Mouse (Mus musculus) kidney, postnatal 36 days (tissue): ENCODE data around the gene Fmo5.

Experiments
- DNase-seq, 2 experiments: peaks; one replicate each; pipeline ENCODE4 v3.0.0; 2021 to 2022; ENCODE audit warnings: mixed read lengths in 2 of 2

Gene Fmo5

DNA sequence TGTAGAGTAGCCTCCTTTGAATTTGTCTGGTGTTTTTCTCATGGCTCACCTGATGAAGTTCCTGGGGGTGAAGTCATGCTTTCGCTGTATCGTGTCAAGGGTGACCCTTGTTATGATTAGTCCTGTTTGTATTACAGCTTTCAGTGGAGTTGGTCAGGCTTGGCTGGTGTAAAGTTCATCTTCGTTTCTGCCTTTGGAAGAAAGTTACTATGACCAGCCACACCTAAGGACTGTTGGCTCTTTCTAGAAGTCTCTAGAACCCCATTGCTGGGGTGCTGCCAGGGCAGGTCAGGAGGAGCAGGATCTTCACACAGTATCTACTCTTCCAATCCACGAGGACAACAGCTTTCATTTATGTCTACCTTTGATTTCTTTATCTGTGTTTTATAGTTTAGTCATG lies 4.9 kb downstream of the Fmo5 start:
- DNase-seq: peak in 1 of 2 experiments; percentile 53

DNA sequence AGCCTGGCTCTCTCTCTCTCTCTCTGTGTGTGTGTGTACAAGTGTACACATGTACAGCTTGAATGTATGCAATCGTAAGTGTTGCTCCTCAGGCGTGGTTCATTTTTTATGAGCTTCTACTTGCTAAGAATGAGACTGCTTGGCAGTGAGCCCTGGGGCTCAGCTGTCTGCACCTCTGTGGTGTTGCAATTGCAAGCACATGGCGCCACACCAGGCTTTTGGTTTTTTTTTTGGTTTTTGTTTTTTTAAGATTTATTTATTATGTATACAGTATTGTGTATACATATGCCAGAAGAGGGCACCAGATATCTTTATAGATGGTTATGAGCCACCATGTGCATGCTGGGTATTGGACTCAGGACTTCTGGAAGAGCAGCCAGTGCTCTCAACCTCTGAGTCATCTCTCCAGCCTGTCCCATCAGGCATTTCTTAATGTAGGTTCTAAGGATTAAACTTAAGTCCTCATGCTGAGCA lies 5.7 kb downstream of the Fmo5 start:
- peak; percentile 13 to 58 for DNase-seq

DNA sequence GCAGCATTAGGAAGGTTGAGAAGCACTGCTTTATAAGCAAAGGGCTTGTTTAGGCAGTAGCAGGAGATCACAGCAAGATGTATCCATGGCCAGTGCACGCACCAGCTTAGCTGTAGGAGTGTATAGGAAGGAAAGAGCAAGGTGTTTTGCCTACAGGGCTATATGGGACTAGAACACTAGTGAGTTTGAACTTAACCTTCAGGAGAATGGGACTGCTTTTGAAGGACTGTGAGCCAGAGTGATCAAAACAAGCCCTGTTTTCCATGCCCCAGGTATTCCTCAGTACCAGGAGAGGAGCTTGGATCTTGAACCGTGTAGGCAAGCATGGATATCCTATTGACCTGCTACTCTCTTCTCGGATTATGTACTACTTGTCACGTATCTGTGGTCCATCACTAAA lies 12.8 kb downstream of the Fmo5 start:
- no peak for DNase-seq

DNA sequence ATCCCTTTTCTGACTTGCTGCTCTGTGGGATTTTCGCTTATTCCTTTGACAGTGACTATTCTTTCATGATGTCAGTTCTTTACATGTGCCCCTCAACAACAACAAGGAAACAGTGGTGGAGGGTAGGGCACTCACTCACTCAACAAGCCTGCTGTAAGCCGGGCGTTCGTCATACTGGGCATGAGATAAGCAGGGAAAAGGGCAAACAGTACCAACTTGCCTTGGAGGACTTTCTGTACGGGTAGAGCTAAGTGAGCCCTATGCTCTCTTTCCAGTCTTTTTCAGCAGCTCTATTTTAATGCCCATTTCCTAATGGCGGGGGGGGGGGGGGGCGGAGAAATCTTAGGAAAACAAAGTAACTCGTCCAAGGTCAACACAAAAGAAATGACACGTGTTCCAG lies 13.4 kb downstream of the Fmo5 start:
- DNase-seq: no peak

DNA sequence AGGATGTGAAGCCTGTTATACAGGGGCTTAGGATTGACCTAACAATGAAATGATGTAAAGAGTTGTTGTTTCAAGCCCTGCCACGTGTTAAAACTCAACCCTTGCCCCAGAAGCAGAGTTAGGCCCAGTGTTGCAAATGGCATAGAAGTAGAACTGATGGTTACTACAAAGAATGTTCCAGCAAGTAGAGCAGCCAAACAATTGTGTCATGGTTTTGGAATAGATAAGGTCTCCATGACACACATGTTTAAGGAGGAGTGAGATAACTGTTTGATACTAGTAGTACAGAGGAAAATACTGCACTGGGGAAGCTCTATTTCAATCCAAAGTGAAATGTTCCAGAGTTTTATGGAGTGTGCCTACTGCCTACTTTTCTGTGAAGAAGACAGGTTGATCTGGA lies 19.9 kb downstream of the Fmo5 start:
- DNase-seq: no peak

DNA sequence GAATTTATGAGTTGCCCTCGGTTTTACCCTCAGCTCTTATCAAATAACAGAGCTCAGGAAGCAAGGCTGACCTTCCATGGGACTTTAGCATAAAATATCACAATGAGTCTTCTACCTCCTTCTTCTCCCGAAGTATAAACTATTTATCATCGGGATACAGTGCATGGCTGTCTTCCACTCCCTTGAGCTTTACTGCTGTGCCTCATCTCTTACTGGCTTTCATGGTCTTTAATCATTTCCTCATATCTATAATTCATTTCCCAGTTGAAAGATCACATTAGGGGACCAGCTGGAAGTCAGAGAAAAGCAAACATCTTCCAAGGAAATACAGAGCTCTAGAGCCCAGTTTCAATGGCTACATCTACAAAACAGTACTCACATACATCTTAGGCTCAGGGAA lies 20.4 kb downstream of the Fmo5 start:
- no peak for DNase-seq

- DNase-seq: no peak
These were observed 20.9 kb downstream of the Fmo5 start for GRCm38 (mm10) chr3:97649469-97649868.

DNA sequence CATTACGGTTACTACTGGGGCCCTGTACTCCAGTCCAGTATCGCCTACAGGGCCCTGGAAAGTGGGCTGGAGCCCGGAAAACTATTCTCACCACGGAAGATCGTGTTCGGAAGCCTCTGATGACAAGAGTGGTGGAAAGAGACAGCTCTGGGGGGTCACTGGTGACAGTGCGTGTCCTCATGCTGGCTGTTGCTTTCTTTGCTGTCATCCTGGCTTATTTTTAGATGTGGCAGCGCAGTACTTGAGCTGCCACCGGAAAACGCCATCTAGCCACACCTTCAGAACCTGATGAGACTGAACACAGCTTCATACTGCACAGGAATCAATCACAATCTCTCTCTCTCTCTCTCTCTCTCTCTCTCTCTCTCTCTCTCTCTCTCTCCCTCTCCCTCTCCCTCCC lies 23.0 kb downstream of the Fmo5 start:
- no peak for DNase-seq

GRCm38 (mm10) chr3:97653781-97654180 lies 25.2 kb downstream of the Fmo5 start:
- DNase-seq: no peak

- peak; percentile 24 to 67 for DNase-seq
These were observed 26.3 kb downstream of the Fmo5 start for GRCm38 (mm10) chr3:97654901-97655300.

DNA sequence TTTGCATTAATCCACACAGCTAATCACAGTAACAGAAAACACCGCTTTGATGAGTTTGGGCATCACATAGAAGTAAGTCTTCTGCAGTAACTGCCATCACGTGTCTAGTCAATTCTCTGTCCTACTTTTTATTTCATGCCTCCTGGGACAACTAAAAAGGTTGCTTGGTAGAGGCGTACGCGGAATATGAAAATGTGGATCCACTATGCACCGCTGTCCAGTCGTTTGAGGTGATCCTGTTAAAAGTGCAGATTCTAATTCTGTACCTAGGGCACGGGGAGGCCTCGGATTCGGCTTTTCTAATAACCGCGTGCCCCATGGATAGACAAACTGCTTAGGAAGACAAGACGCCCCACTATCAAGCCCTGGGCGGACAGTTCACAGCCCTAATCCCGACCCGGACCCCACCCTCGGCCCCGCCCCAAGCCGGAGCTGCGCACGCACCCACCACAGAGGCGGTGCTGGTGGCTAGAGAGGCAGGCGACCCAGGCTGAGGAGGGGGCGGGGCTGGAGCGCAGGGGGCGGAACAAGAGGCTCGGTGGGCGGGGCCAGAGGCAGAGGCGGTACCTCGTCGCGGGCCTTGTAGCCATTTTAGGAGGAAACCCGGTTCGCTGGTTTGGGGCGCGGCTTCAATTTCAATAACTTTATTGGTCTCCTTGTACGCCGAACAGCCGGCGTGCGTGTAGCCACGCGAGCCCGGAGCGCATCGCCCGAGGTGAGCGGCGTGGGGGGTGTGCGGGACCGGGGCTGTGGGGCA lies 29.2 kb downstream of the Fmo5 start, which contains the start of gene Prkab2:
Prkab2 (plus strand) TSS at position 539 of the 757 bp plus-strand sequence.
- DNase-seq: peak; percentile 99 to 100

DNA sequence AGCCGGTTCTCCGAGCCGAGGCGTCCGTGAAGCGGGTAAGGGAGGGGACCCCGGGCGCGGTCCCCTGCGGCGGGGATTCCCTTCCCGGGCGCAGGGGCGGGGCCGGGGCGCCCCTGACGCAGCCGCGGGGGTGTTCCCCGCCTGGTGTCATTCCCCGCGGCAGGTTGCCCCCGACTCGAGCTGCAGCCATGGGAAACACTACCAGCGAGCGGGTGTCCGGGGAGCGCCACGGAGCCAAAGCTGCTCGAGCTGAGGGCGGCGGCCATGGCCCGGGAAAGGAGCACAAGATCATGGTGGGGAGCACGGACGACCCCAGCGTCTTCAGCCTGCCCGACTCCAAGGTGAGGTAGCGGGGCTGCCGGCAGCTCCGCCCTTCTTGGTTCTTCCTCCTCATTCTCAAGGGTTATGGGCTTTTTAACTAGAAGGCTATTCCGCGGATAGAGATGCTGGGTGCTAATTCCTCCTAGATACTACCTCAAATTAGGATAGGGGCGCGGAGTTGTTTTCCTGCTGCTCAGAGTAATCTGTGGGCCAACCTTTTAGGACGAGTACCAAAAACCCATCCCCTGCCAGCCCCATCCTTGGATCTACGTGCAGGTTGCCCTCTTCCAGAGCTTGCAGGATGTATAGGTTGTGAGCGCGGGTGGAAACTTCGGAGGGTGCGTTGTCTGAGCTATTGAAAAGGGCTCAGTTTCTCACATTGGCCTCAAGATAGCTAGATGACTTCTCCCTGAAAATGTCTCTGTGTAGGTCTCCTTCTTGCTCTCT lies 30.0 kb downstream of the Fmo5 start:
- peak in 1 of 2 experiments; percentile 57 for DNase-seq

GRCm38 (mm10) chr3:97659746-97660145 lies 31.1 kb downstream of the Fmo5 start:
- DNase-seq: no peak

GRCm38 (mm10) chr3:97661206-97661605 lies 32.6 kb downstream of the Fmo5 start:
- no peak for DNase-seq

- no peak for DNase-seq
These were observed 36.9 kb downstream of the Fmo5 start for GRCm38 (mm10) chr3:97665525-97665924.

- DNase-seq: no peak
These were observed 37.5 kb downstream of the Fmo5 start for GRCm38 (mm10) chr3:97666154-97666553.

- no peak for DNase-seq
These were observed 38.6 kb downstream of the Fmo5 start for GRCm38 (mm10) chr3:97667093-97667675.

DNA sequence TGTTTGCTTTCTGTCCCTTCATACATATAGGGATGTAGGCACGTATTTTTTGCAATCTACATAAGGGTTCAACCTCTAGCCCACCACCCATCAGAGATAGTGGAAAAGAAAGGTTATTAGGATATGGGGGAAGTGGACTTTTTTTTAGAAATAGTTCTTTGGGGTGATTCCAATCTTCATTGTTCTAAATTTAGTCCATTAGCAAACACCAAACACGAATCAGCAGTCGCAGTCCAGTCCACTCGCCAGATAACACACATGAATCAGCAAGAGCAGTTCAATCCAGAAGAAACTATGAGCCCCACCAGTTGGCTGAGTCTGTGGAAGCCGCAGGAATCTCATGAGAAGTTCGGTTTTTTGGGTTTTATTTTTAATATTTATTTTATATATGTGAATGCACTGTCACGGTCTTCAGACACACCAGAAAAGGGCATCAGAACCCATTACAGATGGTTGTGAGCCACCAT lies 46.1 kb downstream of the Fmo5 start, which contains the start of gene Gm17651:
Gm17651 (minus strand) TSS at position 51 of the 467 bp plus-strand sequence.
- DNase-seq: no peak

- no peak for DNase-seq
These were observed 47.5 kb downstream of the Fmo5 start for GRCm38 (mm10) chr3:97676126-97676525.

DNA sequence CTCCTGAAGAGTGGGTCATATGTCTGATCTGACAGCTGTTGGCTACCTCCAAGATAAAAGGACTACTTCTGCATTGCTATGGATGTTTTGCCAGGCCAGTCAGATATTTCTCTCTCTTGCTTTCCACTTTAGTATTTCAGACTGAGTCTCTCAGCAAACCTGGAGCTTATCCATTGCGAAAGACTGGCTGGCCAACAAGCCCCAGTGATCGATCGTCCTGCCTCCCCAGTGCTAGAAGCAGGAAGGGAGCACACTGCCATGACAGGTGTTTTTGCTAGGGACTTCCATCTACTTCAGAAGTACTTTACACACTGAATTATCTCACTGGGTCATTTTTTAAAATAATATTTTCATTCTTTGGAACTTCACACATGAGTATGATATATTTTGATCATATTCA lies 49.8 kb downstream of the Fmo5 start:
- DNase-seq: no peak

- peak; percentile 66 to 89 for DNase-seq
These were observed 52.2 kb downstream of the Fmo5 start for GRCm38 (mm10) chr3:97680631-97681320.

DNA sequence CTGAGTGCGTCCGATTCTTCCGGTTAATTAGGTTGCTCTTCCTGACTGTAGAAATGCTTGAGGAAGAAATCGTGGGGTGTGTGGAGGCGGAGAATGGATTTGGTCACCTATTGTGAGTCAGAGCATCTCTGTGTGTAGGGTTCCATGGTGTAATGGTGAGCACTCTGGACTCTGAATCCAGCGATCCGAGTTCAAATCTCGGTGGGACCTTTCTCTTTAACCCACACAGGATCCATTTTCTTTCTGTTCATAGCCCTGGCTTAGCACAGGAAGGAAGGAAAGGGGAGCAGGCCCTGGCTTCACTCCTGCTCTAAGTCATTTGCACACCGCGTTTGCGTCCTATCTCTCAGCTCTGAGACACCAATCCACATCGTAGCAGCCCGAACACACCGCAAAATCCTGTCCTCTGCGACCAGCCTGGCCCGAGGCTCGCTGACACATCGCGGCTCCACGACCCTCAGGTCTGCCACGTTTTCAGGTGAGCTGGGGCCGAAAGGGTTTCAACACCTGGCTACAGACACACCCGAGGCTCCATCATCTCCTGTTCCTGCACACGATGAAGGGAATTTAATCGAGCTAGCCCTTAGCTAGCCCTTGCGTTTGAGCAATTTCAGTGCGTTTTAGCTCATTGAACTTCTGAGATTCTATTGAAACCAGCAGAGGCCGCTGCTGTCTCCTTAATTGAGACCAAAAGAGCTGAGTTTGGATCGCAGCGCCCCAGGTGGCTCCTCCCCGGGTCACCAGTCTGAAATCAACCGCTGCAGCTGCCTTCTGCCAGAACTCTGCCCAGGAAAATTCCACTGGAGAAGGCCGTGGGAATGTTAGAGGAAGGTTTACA lies 52.9 kb downstream of the Fmo5 start:
- peak; percentile 85 to 90 for DNase-seq
